Mouse (Mus musculus) thymus, postnatal 10 days (tissue): ENCODE measurements around the gene Arrdc3.
"Not testable (repeated sequence)": the region's sequence is repeated elsewhere in the genome, so short reads cannot be mapped to it uniquely, and the experiment has no call there.

ENCODE experiments used
- DNase-seq, 2 experiments: peaks; one replicate each; pipeline ENCODE4 v3.0.0; 2021; ENCODE audit warnings: low spot score in 2 of 2

The Arrdc3 gene

DNA sequence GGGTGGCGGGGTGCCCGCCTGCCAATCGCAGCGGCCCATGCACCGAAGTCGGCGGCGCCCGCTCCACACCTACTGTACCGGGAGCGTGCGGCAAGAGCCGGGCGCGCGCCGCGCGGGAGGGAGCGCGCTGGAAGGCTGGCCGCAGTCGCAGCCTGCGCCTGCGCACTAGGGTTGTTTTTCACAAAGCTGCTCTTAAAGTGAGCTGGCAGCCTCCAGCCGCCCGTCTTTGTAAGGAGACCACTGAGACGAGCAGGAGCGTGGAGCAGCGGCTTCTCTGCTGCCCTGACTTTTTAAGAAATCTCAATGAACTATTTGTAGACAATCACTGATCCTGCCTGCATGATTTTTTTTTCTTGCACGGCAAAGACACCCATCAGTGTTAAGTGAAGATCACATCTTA lies at the start of gene Arrdc3:
Gene Arrdc3 (plus strand): TSS at position 195 of the 400 bp plus-strand sequence.
- DNase-seq: peak; percentile 92 to 98

DNA sequence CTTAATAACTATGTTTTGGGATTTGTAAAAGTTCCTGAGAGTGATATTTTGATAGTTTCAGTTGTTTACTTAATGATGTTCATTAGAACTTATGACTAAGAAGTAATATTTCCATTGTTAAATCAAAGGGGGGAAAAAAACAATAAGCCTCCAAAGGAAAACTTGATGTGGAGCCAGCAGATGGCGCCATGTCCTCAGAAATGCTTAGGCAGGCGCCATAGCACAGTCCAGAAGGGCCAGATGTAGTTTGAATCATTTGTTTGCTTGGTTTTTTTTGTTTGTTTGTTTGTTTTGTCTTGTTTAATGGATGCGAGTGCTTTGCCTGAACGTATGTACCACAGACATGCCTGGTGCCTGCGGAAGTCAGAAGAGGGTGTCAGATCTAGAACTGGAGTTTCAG lies 21.0 kb upstream of the Arrdc3 start:
- peak in 1 of 2 experiments; percentile 59 for DNase-seq

GRCm38 (mm10) chr13:80864195-80864594 lies 19.0 kb upstream of the Arrdc3 start:
- no peak for DNase-seq

DNA sequence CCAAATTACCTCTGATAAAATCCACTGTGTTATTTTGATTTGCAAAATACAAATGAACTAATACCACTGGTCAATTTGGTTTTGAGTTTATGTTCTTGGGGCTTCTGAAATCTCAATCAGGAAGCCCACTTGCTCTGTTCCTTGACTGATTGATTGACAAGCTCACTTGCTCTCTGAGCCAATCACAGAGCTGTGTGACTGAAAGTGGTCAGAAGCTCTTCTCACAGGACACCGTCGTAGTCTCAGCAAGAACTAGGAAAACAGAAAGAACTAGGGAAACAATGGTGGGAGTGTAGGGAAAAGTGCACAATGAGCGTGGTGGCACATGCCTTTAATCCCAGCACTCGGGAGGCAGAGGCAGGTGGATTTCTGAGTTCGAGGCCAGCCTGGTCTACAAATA lies 8.1 kb upstream of the Arrdc3 start:
- no peak for DNase-seq

DNA sequence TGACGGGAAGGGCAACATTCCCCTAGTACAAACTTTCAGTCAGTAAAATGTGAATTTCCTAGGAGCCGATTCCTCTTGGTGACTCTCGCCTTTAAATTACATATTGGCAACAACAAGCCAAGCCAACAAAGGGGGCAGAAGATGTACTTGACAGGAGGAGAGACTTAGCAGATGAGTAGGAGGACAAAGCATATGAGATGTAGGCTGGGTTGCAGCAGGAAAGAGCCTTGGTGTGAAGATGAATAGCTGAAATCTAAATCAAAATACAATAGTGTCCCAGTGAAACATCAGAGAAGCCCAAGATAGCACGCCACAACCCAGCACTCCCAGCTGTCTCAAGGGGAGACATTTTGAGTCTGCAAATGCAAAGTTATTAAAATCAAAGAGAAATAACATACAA lies 2.4 kb upstream of the Arrdc3 start:
- DNase-seq: no peak

DNA sequence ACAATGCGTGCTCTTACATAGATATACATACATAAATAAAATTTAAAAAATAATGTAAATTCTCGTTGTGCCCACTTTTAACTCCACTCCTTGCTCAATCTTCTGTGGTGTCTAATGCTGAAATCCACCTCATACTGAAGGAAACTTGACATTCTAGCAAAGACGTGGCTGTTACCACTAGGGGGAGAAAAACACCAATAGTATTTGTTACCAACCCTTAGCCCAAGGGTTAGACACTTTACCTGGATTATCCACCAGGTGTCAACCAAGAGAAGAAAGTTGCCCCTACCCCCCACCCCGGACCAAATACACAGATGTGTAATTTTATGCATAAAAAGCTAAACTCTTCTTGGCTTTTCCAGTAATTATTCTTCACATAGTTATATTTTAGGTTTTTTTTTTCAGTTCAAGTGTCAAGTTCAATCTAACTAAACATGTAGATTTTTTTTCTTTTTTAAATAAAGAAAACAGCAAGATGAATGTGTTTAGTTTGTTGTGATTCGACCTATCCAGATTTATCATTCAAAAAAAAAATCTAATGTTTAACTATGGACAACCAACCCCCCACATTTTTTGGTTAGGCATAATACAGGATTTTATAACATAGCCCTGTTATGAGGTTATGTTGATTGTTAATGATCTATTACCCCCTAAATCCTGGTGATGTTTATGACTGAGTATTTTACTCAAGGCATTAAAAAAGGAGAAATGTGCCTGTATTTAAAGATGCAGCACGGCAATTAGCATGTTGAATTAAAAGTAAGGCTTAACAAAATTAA lies 1.3 kb upstream of the Arrdc3 start:
- DNase-seq: peak; percentile 53 to 83

- no peak for DNase-seq
Measured at GRCm38 (mm10) chr13:80882716-80883135, 458 bp upstream of the Arrdc3 start.

DNA sequence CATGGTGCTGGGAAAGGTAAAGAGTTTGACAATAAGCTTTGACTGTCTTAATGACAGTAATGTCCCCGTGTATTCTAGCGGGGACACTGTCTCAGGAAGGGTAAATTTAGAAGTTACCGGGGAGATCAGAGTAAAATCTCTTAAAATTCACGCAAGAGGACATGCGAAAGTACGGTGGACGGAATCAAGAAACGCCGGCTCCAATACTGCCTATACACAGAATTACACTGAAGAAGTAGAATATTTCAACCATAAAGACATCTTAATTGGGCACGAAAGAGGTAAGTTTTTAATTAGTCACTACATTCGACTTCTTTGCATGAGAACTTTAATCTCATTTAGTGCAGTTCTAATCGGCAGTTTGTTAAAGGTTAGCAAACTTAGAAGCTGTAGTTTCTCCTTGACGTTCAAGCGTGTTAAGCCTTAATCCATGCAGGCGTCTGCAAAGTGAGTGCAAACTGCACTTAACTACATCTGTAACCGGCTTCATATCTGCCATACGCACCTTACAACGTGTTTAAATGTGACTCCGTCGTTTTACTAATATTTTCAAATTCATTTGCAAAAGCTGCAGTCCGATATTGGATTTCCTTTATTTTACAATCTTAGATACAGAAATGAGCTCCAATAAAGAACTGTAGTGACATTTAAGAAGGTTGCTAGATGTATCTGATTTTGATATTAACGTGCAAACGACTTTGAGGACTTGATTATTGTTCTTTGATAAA lies 629 bp downstream of the Arrdc3 start:
- DNase-seq: peak in 1 of 2 experiments; percentile 26

DNA sequence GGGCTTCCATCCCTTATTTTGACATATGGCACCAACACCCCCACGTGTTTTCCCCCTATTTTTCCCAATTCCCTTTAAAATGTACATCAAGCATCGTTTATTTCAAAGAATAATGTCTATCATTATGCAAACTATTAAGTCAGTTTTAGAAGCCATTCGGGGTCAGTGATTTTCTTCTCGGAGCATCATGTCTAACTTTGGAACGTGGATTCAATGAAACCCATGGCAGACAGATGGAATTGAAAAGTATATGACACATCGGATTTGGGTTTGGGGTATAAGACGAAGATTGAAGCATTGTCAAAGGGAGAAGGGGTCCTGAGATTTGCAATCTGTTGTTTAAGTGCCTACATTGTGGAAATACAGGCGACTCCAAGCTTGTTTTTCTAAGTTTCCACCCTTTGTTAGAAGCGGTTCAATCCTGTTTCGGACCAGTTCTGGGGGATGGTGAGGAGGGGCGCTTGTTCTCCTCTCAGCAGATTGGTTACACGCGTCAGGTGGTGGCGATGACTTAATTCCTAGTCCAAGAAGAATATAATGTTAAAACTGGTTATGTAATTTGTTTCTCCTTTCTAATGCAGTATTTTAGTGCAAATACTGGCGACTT lies 1.3 kb downstream of the Arrdc3 start:
- DNase-seq: peak; percentile 34 to 37

GRCm38 (mm10) chr13:80885103-80885833 lies 2.1 kb downstream of the Arrdc3 start:
- DNase-seq: peak; percentile 91

- DNase-seq: peak; percentile 90 to 92
Measured at GRCm38 (mm10) chr13:80885834-80886663, 2.9 kb downstream of the Arrdc3 start.

DNA sequence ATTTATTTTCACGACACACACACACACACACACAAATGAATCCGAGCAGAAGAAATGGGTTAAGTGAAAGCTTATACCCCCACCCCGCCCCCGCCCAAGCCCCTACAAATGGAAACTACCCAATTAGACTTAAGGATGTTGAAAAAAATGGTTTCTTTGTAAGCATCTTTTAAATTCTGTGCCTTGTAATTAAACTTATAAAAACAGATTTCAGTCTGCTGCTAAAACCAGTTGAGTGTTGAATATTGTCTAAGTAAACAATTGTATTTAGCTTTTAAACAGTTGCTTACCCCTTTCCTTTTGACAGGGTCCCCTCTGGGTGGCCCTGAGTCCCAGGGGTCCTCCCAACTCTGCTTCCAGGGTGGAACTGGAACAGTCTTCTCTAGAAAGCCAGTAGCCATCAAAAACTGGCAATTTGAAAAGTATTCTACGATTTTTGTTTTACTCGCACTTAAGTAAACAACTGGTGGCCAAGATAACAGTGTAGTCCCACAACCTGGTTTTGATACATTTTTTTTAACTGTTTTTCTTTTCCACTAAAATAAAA lies 3.6 kb downstream of the Arrdc3 start:
- no peak for DNase-seq

DNA sequence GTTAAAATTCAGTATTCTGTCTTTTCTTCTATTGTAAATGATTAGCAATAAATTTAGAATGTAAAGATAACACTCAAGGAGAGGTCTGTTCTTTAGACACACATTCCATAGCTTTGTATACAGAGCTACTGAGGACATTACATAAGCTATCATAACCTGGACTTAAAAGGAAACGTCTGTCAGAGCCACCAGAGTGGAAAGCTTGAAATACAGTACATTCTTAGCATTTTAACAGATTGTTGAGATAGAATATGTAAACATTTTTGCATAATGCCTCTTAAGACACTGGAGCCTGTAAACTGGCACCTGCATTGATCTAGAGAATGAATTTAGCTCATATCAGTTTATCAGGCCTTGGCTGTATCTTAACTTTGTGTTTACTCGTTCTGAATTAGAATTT lies 4.7 kb downstream of the Arrdc3 start:
- DNase-seq: no peak

DNA sequence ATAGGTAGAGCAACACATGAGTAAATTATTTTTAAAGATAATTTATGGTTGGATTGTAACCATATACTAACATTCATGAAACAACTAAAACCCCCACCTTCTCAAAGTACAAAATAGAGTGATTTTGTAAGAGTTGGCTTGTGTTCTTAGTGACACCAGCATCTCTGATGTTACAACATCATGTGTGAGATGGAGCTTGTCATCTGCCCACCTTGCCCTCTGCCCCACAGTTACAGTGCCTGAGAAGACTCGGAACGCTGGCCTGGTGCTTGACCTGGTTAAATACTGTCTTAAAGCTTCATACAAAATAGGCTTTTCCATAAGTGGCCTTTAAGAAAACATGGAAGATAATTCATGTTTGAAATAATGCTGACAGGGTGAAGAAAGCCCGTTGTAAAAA lies 11.7 kb downstream of the Arrdc3 start:
- DNase-seq: not testable (repeated sequence)

- no peak for DNase-seq
Measured at GRCm38 (mm10) chr13:80897411-80897810, 14.2 kb downstream of the Arrdc3 start.

DNA sequence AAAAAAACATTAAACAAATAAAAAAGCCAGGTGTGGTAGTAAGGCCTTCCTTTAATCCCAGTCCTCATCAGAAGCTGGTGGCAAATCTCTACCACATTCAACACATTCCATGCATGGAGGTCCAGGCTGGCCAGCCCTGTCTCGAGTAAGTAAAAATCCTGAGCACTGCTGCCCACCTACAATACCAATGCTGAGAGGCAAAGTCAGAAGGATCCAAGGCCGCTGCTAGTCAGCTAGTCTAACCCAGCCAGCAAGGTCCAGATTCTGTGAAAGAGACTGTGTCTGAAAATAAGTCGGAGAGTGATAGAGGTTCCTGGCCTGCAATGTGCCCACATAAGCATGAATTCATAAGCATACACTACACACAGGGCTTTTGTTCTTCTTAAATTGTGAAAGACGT lies 14.9 kb downstream of the Arrdc3 start:
- no peak for DNase-seq

DNA sequence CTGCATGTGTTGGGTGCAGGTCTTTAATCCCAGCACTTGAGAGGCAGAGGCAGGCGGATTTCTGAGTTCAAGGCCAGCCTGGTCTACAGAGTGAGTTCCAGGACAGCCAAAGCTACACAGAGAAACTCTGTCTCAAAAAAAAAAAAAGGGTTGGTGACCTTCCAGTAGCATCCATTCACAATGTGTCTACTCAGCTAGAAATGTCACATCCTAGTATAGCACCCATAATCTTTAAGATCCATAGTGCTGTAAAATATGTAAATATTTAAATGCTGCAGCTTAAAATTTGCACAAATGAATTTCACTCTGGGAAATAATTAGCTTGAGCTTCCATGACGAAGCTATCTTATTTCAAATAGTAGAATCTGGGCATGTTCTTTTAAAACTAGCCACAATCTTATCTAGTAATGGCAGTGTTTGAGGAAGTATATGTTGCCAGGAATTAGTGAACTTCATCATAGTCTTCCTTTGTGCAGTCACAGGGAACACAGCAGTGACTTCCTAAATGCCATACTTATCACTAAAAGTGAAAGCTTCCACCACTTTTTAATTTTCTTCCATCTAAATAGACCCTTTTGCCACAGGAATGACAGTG lies 16.3 kb downstream of the Arrdc3 start:
- DNase-seq: no peak

DNA sequence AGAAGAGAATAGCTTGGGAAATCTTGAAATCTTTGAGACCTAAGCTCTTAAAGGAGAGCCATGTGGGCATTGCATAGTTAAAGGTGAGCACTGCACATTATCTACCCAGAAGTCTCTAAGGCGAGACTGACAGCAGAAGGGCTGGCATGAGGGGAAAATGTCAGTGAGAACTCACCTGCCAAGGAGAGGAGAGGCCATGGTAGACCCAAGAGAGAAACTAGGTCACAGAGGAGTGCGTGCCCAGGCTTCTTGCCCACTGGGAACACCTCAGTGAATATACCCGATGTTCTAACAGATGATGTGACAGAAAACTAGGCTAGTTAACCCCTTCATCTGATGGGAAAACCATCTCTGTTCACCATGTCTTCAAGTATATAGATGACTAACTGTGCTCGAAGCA lies 18.2 kb downstream of the Arrdc3 start:
- DNase-seq: no peak

GRCm38 (mm10) chr13:80902796-80903195 lies 19.6 kb downstream of the Arrdc3 start:
- DNase-seq: no peak

GRCm38 (mm10) chr13:80913361-80913760 lies 30.2 kb downstream of the Arrdc3 start:
- no peak for DNase-seq
